Mouse (Mus musculus) hindbrain, embryonic 10.5 days (tissue): Measurements from ENCODE around the gene Ren1. TPM values are rescaled to one million over a fixed set of nuclear protein-coding genes. Genes with fewer than 3 reads are reported as not detected.
"Not testable (repeated sequence)": the region's sequence is repeated elsewhere in the genome, so short reads cannot be mapped to it uniquely, and the experiment has no call there.

ENCODE experiments used
- DNase-seq: peaks from one replicate; pipeline ENCODE4 v3.0.0-alpha.2; 2017; ENCODE audit warnings: low spot score
- H3K27ac ChIP-seq: fragments of 300-500 bp; sonication (generic); 2 replicates; pipeline ENCODE4 v1.5.1; 2016; ENCODE audit warnings: mild to moderate bottlenecking, moderate library complexity
- H3K27me3 ChIP-seq: fragments of 300-500 bp; sonication (generic); 2 replicates; pipeline ENCODE4 v1.6.1; 2016; ENCODE audit warnings: mild to moderate bottlenecking; ENCODE audit not compliant: poor library complexity, insufficient read depth, severe bottlenecking
- H3K36me3 ChIP-seq: fragments of 300-500 bp; sonication (generic); 2 replicates; pipeline ENCODE4 v1.6.1; 2016; ENCODE audit warnings: mild to moderate bottlenecking, moderate library complexity
- H3K4me1 ChIP-seq: fragments of 300-500 bp; sonication (generic); replicated peaks from 2 replicates; pipeline ENCODE4 v1.6.1; 2016; ENCODE audit warnings: mild to moderate bottlenecking
- H3K4me3 ChIP-seq: fragments of 300-500 bp; sonication (generic); 2 replicates; pipeline ENCODE4 v1.5.1; 2016; ENCODE audit warnings: mild to moderate bottlenecking, moderate library complexity
- H3K9me3 ChIP-seq: fragments of 300-500 bp; sonication (generic); 2 replicates; pipeline ENCODE4 v1.6.1; 2016; ENCODE audit warnings: mild to moderate bottlenecking, moderate library complexity
- WGBS: fragments of 180-500 bp; shearing (Covaris S2); methylation state at CpG from one replicate; pipeline ENCODE4 v1.1.7; 2016; 5-methylcytosine and 5-hydroxymethylcytosine counted together
- polyA plus RNA-seq: library from polyadenylated mRNA; unstranded; fragments of >200 nt; fragmentation: Nextera tagmentation; extraction: Ambion mirVana; gene quantifications from 2 replicates; pipeline ENCODE4 v1.2.1, GENCODE M21; 2016

Gene Ren1
- polyA plus RNA-seq, 1 experiment from 2014 or later: 0.37 TPM

DNA sequence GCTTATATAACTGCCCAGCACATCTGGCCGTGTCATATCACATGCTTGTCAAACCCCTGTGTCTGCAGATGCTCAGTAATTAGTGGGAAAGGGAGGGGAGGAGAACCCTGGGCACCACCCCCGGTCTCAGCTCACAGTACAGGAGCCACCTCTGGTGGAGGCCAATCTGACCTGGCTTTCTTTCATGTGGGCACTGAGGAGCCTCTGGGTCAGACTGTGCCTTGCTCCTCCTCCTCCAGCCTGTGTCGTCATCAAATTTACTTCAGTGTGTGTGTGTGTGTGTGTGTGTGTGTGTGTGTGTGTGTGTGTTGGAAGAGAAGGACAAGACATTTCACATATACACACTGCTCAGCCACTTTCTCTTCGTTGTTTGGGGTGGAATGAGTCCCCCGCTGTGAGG is 27.0 kb upstream of the Ren1 start:
- H3K27me3 ChIP-seq: peaks cover 20% of the 10 kb centered on the region
- 57% methylated on average over 5 of the region's 5 CpGs for WGBS
- H3K27ac ChIP-seq: no peak overlapping the region
- no peak overlapping the region for H3K4me3 ChIP-seq
- peaks cover 19% of the 10 kb centered on the region for H3K4me1 ChIP-seq
- DNase-seq: no peak
- H3K9me3 ChIP-seq: 0 out of 2 replicates have a peak, but pooled peaks cover 1% of the 10 kb centered on the region
- no peaks in the 10 kb centered on the region for H3K36me3 ChIP-seq

DNA sequence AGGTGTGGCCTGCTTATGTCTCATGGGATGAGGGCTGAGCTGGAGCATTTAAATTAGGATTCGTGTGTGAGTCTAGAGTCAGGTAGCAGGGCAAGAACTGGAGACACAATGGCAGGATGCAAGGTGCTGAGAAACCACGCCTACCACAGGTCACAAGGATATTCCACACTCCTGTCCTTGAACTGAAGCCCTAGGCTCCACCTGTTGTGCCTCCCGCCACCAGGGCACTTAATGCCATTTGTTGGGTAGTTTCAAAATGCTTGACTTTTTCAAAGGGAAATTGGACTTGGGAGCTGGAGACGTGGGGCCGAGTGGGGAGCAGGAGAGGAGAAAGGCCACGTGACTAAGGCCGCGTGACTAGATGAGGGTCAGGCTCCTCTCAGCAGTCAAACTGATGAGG is 24.4 kb upstream of the Ren1 start:
- H3K4me1 ChIP-seq: peaks cover 35% of the 10 kb centered on the region
- no peaks in the 10 kb centered on the region for H3K9me3 ChIP-seq
- 85% methylated on average over 8 of the region's 8 CpGs for WGBS
- H3K4me3 ChIP-seq: no peak overlapping the region
- no peak for DNase-seq
- H3K27me3 ChIP-seq: peaks cover 45% of the 10 kb centered on the region
- no peaks in the 10 kb centered on the region for H3K36me3 ChIP-seq
- no peak overlapping the region for H3K27ac ChIP-seq

DNA sequence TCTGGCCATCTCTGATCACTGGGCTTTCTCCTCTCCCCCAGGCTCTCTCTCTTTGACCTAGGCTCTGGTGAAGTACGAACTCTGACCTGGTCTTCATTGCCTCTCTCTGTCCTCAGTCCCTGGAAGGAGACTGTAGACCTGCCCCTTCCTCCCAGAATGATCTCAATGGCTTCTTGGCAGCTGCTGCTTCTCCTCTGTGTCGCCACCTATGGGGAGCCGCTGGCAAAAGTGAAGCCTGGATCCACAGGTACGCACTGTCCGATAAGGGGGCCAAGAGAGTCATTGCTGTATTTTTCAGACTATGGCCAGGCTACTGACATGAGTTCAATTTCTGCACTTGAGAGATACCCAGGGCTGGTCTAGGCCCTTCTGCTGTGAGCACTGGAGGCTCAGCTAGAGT is 23.2 kb upstream of the Ren1 start:
- 62% methylated on average over 5 of the region's 5 CpGs for WGBS
- Histone ChIP-seq H3K36me3 (no peaks in the 10 kb centered on the region), H3K4me3 (no peak overlapping the region), H3K27ac (no peak overlapping the region), H3K27me3 (peaks cover 56% of the 10 kb centered on the region), H3K4me1 (peaks cover 38% of the 10 kb centered on the region), H3K9me3 (no peaks in the 10 kb centered on the region)
- DNase-seq: no peak

DNA sequence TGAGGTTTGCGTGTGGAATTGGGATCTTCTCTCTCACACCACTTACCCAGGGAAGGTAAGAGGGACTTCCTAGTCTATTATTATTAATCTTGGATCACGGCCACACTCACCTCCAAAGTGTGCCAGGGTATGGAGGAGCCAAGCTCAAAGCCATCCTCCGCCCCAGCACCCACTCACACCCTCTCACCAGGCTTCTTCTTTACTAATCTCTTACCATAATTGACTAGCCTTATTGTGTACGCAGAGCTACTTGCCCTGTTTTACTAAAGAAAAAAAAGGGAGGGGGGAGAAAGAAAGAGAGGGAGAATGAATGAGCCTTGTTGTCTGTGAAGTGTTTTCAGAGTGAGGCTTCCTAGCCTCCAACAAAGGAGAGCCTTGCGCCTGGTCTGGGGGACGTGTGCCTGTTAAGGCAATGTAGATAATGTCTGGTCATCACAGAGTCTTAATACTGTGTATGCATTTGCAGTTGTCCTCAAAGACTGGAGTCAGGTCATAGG is 22.0 kb upstream of the Ren1 start:
- Histone ChIP-seq H3K9me3 (no peaks in the 10 kb centered on the region), H3K27ac (no peak overlapping the region), H3K4me1 (peaks cover 34% of the 10 kb centered on the region), H3K4me3 (no peak overlapping the region), H3K36me3 (no peaks in the 10 kb centered on the region), H3K27me3 (peaks cover 62% of the 10 kb centered on the region)
- DNase-seq: no peak
- 64% methylated on average over 6 of the region's 6 CpGs for WGBS

DNA sequence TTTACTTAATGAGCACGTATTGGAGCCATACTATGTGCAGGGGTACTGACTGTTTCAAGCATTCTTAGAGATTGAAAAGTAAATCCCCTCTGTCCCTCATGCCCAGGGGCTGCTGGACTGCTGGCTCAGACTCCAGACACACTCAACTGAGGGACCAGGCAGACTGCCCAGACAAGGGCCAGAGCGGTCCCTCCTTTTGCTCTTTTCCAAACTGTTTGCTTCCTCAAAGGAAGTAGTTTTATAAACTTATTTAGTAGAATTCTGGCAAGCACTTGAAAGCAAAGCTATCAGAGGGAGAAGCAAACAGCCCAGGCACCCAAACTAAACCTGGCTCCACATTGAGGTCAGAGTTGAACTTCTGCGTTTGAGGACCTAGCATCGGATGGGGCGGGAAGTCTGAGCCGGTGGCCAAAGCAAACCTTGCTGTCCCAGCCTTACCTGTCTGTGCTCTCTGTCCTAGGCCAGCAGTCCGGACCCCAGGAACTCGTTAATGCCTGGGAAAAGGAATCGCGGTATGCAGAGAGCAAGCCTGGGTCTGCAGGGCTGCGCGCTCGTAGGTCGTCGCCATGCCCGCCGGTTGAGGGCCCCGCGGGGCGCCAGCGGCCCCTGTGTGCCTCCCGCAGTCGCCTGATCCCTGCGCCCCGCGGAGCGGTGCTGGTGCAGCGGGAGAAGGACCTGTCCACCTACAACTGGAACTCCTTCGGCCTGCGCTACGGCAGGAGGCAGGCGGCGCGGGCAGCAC is 21.2 kb upstream of the Ren1 start:
- DNase-seq: peak; percentile 39
- no peaks in the 10 kb centered on the region for H3K36me3 ChIP-seq
- H3K27me3 ChIP-seq: peaks cover 59% of the 10 kb centered on the region
- peak overlapping the region; percentile 79 for H3K27ac ChIP-seq
- peak overlapping the region; percentile 50 for H3K4me3 ChIP-seq
- no peaks in the 10 kb centered on the region for H3K9me3 ChIP-seq
- H3K4me1 ChIP-seq: peaks cover 29% of the 10 kb centered on the region
- 6% methylated on average over 34 of the region's 34 CpGs for WGBS

DNA sequence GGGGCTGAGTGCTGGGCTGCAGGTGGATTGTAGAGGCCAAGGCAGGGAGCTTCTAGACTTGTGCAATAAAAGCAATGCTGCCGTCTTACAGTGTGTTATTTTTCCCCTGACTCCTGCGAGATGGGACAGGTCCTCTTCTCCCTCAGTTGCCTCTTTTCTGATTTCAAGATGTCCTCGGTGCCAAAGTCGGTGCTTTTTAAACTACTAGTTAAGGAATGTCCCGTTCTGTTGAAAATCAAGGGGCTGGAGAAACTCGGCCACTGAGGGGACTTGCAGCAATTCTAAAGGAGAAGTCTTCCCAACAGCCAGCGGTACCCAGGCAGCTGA is 20.7 kb upstream of the Ren1 start:
- Histone ChIP-seq H3K27ac (peak overlapping the region; percentile 79), H3K4me3 (peak overlapping the region; percentile 50), H3K4me1 (peaks cover 29% of the 10 kb centered on the region), H3K9me3 (no peaks in the 10 kb centered on the region), H3K27me3 (peaks cover 57% of the 10 kb centered on the region), H3K36me3 (no peaks in the 10 kb centered on the region)
- WGBS: 18% methylated on average over 7 of the region's 7 CpGs
- DNase-seq: no peak

DNA sequence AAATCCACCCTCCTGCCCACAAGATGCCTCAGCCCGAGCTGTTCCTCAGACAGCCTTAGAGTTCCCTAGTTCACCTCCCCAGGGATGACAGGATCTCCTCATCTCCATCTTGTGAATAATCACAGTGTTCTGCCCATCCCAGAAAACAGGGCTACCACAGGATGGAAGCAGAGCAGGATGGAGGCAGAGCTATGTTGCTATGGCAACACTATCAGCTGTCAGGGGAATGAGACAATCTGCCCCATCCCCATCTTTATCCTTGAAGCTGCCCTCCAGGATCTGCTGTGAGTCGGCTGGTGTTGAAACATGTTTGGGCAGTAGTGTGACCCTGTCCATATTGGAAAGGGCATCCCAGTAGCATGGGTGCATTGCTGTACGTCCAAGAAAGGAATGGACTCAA is 19.2 kb upstream of the Ren1 start:
- no peaks in the 10 kb centered on the region for H3K36me3 ChIP-seq
- no peak overlapping the region for H3K4me3 ChIP-seq
- H3K27ac ChIP-seq: 0 out of 2 replicates have a peak overlapping the region, but pooled peaks have one; percentile 8
- peaks cover 57% of the 10 kb centered on the region for H3K27me3 ChIP-seq
- 53% methylated on average over 3 of the region's 3 CpGs for WGBS
- no peaks in the 10 kb centered on the region for H3K9me3 ChIP-seq
- peaks cover 29% of the 10 kb centered on the region for H3K4me1 ChIP-seq
- DNase-seq: no peak

DNA sequence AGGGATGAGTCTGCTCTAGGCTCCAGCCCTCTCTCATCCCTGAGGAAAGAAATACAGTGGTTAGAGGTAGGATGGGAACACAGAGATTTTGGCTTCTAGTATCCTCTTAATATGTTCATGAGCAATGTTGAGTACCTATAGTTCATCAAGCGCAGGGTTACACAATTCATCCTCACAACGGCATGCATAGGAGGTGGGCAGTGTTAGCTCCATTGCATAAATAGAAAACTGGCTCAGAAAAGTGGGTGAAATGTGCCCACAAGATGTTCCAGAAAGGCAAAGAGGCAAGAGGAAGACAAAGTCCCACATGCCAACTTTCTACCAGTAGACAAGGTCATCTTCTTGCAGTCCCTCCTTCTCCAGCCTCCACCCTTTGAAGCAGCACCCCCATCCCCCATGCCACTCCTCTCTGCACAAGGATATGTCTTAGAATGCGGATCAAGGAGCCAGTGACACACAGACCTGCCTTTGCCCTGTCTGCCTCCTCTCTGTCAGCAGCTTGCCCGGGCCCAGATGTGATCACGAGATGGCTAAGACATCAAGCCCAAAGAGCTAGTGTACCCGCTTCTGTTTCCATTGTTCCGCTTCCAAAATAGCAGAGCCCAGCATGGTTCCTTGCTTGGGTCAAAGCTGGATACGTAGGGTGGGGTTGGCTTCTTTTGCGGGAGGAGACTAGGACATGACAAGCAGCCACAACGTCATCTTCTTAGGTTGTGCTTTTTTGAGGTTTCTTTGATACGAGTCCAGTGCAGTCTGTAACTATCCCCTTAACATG is 17.5 kb upstream of the Ren1 start:
- H3K9me3 ChIP-seq: no peaks in the 10 kb centered on the region
- peaks cover 47% of the 10 kb centered on the region for H3K27me3 ChIP-seq
- no peak for DNase-seq
- no peak overlapping the region for H3K4me3 ChIP-seq
- 84% methylated on average over 11 of the region's 11 CpGs for WGBS
- H3K36me3 ChIP-seq: no peaks in the 10 kb centered on the region
- H3K4me1 ChIP-seq: peaks cover 29% of the 10 kb centered on the region
- no peak overlapping the region for H3K27ac ChIP-seq

DNA sequence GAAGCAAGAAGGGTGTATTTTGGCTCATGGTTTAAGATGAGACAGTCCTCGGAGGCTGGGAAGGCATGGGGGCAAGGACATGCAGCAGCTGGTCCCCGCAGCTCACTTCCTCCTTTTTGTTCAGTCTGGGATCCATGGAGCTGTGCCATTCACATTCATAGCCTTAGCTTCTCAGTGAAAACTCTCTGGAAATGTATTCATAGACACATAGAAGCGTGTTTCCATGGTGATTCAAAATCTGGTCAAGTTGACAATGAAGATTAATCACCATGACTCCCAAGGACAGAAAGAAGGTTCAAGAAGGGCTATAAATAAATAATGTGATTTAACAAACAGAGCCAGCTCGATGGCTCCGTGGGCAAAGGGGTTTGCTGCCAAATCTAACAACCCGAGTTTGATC is 16.4 kb upstream of the Ren1 start:
- H3K36me3 ChIP-seq: no peaks in the 10 kb centered on the region
- no peaks in the 10 kb centered on the region for H3K9me3 ChIP-seq
- peaks cover 36% of the 10 kb centered on the region for H3K27me3 ChIP-seq
- H3K4me3 ChIP-seq: no peak overlapping the region
- no peak overlapping the region for H3K27ac ChIP-seq
- 71% methylated on average over 6 of the region's 6 CpGs for WGBS
- H3K4me1 ChIP-seq: peaks cover 22% of the 10 kb centered on the region
- no peak for DNase-seq

DNA sequence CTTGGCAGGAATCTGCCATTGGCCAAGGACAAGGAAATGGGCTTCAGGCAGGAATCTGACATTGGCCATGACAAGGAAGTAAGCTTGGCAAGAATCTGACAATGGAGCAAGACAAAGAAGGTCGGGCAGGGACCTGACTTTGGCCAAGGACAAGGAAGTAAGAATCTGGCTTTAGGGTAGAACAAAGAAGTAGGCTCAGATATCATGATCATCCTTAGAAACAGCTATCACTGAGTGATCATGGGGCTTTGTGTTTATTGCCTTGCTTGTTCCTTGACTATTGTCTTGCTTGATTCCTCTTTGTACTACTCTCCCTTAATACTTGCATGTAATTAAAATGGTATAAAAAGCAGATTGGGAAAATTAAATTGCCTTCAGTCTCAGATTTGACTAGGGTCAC is 9.9 kb upstream of the Ren1 start:
- 66% methylated on average over 1 of the region's 1 CpGs for WGBS
- H3K27ac ChIP-seq, H3K4me1 ChIP-seq, H3K27me3 ChIP-seq, DNase-seq, H3K9me3 ChIP-seq, H3K36me3 ChIP-seq, H3K4me3 ChIP-seq: not testable (repeated sequence)

DNA sequence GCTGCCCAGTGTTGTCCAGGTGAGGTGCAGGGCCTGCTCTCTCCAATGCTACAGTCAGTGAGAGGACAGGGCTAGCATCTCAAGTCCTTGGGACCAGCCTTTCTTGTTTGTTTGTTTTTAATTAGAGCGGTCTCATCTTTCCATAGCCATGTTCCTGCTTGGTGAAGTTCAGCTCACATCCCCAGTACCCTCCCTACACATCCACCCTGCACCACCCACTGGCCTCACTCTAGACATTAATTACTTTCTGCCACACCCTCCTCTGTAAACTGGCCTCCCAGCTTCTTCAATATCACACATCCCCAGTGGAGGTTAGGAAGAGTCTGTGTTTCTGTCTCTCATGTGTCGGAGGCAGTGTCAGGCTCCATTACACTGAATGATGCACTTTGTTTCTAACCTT is 6.0 kb upstream of the Ren1 start:
- Histone ChIP-seq H3K4me1 (no peaks in the 10 kb centered on the region), H3K27me3 (no peaks in the 10 kb centered on the region), H3K36me3 (no peaks in the 10 kb centered on the region), H3K27ac (no peak overlapping the region), H3K4me3 (no peak overlapping the region), H3K9me3 (no peaks in the 10 kb centered on the region)
- DNase-seq: no peak
- WGBS: 97% methylated on average over 2 of the region's 2 CpGs

DNA sequence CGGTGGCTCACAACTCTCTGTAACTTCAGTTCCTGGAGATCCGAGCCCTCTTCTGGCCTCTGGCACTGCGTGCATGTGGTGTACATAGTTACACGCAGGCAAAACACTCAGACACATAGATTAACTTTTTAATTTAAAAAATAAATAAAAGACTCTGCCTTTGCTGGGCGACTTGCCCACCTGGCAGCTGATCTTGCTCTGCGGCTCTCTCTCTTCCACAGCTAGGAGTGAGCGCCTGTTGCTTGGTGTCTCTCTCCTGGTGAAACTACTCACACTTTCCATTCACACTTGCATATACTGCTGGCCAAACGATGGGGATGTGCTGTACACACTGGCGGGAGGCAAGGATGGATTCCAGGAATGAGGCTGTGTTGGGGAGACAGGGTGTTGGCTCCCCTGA is 3.8 kb upstream of the Ren1 start:
- H3K27ac ChIP-seq: no peak overlapping the region
- H3K4me1 ChIP-seq: 0 out of 2 replicates have a peak, but pooled peaks cover 3% of the 10 kb centered on the region
- H3K27me3 ChIP-seq: 0 out of 2 replicates have a peak, but pooled peaks cover 8% of the 10 kb centered on the region
- no peaks in the 10 kb centered on the region for H3K36me3 ChIP-seq
- H3K9me3 ChIP-seq: no peaks in the 10 kb centered on the region
- WGBS: 88% methylated on average over 9 of the region's 9 CpGs
- H3K4me3 ChIP-seq: no peak overlapping the region
- no peak for DNase-seq

DNA sequence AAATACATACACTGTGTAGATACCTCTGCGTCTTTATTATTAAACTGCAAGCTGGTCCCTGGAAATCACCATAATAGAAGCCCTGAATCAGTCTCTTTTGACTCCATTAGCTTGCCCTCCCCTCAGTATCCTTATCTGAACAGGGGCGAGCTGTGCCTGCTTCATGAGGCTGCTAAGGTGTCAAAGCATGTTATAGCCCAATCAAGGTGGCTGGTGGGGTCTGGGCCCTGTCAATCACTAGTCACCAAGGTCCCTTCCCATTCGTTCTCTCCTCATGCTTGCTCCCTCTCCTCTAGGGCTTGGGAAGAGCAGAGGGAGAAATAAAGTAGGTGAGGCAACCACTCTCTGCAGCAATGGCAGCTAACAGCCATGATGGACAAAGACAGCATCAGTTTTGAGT is 3.1 kb upstream of the Ren1 start:
- Histone ChIP-seq H3K4me3 (no peak overlapping the region), H3K27ac (no peak overlapping the region), H3K36me3 (no peaks in the 10 kb centered on the region), H3K9me3 (no peaks in the 10 kb centered on the region), H3K27me3 (peaks cover 12% of the 10 kb centered on the region; the same call in 1 of the 2 replicates), H3K4me1 (0 out of 2 replicates have a peak, but pooled peaks cover 10% of the 10 kb centered on the region)
- no peak for DNase-seq
- 80% methylated on average over 3 of the region's 3 CpGs for WGBS
